Comparison of ENCODE assay signal across 12 mouse cellular contexts in the genomic region with DNA sequence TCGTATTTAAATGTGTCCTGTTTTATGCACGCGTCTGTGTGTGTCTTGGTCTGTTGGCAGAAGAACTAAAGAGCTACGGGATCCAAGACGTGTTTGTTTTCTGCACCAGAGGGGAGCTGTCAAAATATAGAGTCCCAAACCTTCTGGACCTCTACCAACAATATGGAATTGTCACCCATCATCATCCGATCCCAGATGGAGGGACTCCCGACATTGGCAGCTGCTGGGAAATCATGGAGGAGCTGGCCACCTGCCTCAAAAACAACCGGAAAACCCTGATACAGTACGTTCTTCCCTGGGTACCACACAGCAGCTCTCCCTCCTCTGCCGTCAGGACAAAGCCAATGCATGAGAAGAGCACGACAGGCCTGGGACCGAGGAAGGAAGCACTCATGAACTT. TPM values are rescaled to one million over a fixed set of nuclear protein-coding genes. Genes with fewer than 3 reads are reported as not detected.
DNase-seq lines count a peak whose midpoint lies in the region; TF ChIP-seq lines count a peak whose summit lies in the region.
"Had no signal": no experiment of that assay in that cellular context is flagged by ENCODE, and none has a peak within 500 bp of the region (broad histone marks: within the 10 kb centered on the region; RNA-seq: fewer than 3 reads in every experiment).

No protein-coding gene starts in this region.

- peak; percentile 28 to 54 for DNase-seq in left cerebral cortex, postnatal 10 days (ENCODE audit: extremely low spot score in 1 of 2, low spot score in 2 of 2)
- DNase-seq in left cerebral cortex, adult 2 months (ENCODE audit: extremely low spot score in 1 of 2, low spot score in 2 of 2) = no peak
- peak; percentile 30 to 36 for DNase-seq in cerebellum, adult 18-20 months
- peak; percentile 50 to 55 for DNase-seq in cerebellum, postnatal 10 days
- DNase-seq in layer of hippocampus, adult 9-10 months (ENCODE audit: low spot score) = peak; percentile 57
- DNase-seq in lung, postnatal 36 days = no peak
- DNase-seq in embryo, embryonic 9.5 days (ENCODE audit: extremely low spot score) = no peak
- DNase-seq in ovary, postnatal 10 days (ENCODE audit: low spot score) = no peak
- DNase-seq: thymus, postnatal 4 days had no signal

- H3K27ac ChIP-seq in left cerebral cortex, adult 2 months = no peak overlapping the region
- H3K27ac ChIP-seq: midbrain, embryonic 10.5 days; neural tube, embryonic 15.5 days had no signal

- TF ChIP-seq CTCF in left cerebral cortex, adult 2 months (IDR thresholded peaks at IDR 0.05) = no peak

- intact Hi-C loops in left cerebral cortex, postnatal 10 days (cut with DNase I) = no loop called here
- intact Hi-C loops in left cerebral cortex, adult 2 months (cut with DNase I) = no loop called here

- H3K4me3 ChIP-seq in left cerebral cortex, adult 2 months = no peak overlapping the region
- H3K4me3 ChIP-seq: midbrain, embryonic 10.5 days; neural tube, embryonic 15.5 days had no signal

RNA-seq across cellular contexts. Expression of a gene that starts 6.8 kb away (rescaled TPM):
- 1 to 10 TPM; 1.9 to 2.0 TPM for total RNA-seq in left cerebral cortex, postnatal 10 days (2021)
- total RNA-seq in left cerebral cortex, adult 2 months (2021) = 1 to 10 TPM; 1.1 to 1.2 TPM
- total RNA-seq: gastrocnemius, adult 8-10 months had no signal

RNA-seq across cellular contexts. Expression of a gene that starts 21.1 kb away (rescaled TPM):
- 10 to 100 TPM; 79.9 to 83.6 TPM for total RNA-seq in left cerebral cortex, postnatal 10 days (2021)
- 10 to 100 TPM; 80.1 to 80.9 TPM for total RNA-seq in left cerebral cortex, adult 2 months (2021)

RNA-seq across cellular contexts. Expression of a gene that starts 54.9 kb away (rescaled TPM):
- 100 to 1,000 TPM; 155 to 165 TPM for total RNA-seq in left cerebral cortex, postnatal 10 days (2021)
- total RNA-seq in left cerebral cortex, adult 2 months (2021) = 100 to 1,000 TPM; 131 to 133 TPM

Comparison
In these comparisons a context has a peak if more than half of its experiments do, and no peak if none do; other contexts are left out.
1. DNase-seq: peak in left cerebral cortex, postnatal 10 days (2 of 2), cerebellum, adult 18-20 months (2 of 2), cerebellum, postnatal 10 days (2 of 2) and layer of hippocampus, adult 9-10 months (single experiment); none in left cerebral cortex, adult 2 months (0 of 2), lung, postnatal 36 days (single experiment), embryo, embryonic 9.5 days (single experiment) and ovary, postnatal 10 days (single experiment).